Mouse (Mus musculus) right cerebral cortex, postnatal 10 days (tissue): ENCODE data around the gene BC030499.
"Not testable (repeated sequence)": the region's sequence is repeated elsewhere in the genome, so short reads cannot be mapped to it uniquely, and the experiment has no call there.

ENCODE experiments used
- DNase-seq, 2 experiments: peaks; one replicate each; pipeline ENCODE4 v3.0.0; 2021; ENCODE audit warnings: low spot score in 2 of 2

Gene BC030499

DNA sequence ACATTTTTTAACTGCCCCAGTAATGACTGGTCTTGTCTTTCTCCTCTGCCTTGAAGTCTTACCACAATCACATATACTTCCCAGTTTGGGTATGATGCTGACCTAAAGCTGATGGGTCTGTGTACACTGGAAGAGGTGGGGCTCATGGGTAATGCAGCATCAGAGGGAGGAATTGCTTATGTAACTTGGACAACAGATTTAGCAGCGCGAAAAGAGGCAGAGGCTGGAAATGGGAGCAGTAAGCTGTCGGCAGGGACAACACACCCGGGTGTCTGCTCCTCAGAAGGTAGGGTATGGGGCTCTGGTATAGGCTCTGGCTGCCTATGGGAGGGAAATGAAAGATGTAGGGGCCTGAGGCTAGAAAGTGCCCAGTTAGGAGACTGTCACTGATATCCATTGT is at the start of gene BC030499:
BC030499 (plus strand) TSS at position 188 of the 400 bp plus-strand sequence.
- DNase-seq, result no peak

DNA sequence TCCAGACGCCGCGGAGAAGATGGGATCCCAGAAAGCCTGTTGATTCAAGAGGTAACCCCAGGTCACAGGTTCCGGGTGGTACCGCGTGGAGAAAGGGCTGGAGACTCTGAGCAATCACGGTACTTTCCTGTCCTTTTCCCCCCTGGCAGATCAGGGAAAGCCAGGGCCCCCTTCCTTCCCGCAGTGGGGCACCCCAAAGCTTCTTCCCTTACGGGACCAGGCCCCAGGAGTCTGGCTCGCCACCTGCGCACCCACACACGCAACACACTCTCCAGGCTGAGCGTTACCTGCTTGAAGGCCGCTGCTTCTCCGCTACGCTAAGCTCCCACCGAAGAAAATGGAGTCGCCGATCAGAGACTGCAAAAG is 45.4 kb upstream of the BC030499 start:
- peak in 1 of 2 experiments; percentile 35 for DNase-seq

DNA sequence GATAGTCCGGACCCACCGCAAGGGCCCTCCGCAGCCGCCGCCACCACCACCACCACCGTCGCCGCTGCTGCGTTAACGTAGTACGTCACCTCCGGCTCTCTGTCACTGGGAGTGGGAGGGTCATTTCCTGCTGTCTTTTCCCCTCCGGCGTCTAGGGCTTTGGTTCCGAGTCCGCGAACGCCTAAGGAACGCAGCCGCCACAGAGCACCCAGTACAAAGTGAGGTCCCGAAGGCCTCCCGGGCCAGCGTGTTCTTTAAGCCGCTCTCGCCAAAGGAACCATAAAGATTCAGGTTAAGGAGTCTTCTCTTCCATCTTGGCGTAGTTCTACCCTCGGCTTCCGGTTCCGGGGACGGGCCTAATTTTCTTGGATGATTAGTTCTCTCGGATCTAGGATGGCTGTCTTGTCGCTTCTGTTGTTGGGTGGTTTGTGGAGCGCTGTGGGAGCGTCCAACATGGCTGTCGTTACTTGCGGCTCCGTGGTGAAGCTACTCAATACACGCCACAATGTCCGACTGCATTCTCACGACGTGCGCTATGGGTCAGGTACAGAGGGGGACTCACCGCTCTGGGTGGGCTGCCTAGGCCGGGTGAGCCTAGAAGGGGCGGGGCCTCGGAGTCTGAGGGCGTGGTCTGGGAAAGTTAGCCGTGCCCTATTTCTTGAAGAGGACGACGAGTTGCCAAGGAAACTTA is 44.9 kb upstream of the BC030499 start, which contains the start of the genes Sdf2 and Supt6:
Sdf2 (plus strand) TSS at position 120 of the 691 bp plus-strand sequence.
Supt6 (minus strand) TSS at position 361 of the 691 bp plus-strand sequence.
- DNase-seq, result peak; percentile 88 to 91

DNA sequence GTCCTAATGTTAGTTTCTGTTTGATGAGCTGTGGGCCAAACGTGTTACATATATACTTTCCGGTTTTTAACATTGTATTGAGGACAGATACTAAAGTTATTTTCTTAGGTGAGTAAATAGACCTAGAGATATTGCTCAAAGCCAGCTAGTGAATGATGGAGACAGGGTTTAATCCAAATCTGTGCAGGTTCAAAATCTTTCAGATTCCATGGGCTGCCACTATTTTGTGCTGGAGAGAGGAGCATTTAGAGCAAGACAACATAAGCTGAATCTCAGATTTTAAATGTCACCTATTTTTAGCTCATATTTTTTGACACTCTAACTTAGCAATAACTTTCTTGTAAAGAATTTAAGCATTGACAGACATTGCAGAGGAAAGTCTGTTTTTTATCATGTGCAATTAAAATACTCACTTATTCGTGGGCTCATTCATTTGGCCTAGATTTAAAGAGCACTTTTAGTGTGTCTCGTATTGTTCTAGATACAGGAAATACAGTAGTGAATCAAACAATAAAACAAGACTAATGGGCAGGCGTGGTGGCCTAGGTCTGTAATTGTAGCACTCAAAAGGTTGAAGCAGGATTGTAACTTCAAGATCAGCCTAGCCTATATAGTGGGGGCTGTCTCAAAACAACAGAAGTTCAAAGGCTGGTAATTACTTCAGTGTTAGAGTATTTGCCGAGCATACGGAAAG is 44.2 kb upstream of the BC030499 start:
- DNase-seq, result no peak

DNA sequence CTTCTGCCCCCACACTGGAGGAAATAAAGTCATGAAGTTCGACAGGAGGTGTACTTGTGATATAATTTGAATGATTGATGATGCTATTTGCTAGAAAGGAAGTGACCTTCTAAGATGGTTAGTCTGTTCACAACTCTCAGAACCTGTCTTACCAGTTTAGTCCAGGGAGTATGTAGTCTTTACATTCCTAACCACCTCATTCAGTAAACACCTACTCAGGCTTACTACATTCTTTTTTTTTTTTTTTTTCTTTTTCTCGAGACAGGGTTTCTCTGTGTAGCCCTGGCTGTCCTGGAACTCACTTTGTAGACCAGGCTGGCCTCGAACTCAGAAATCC is 43.7 kb upstream of the BC030499 start:
- DNase-seq, result no peak

DNA sequence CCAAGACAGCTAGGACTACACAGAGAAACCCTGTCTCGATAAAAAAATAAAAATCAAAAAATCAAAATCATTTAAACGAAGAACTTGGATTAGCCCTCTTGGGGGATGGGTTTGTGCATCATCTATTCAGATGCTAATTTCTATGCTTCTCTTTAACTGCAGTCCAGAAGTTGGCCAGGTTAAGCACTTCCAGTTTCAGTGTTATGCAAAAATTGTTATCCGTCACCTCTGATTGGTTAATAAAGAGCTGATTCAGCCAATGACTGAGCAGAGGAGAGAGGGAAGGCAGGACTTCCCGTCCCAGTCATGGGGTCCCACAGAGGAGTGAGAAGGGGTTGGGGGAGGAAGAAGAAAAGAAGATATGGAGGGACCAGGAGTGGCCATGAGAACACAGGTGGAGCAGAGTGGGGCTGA is 42.9 kb upstream of the BC030499 start:
- DNase-seq, result no peak

DNA sequence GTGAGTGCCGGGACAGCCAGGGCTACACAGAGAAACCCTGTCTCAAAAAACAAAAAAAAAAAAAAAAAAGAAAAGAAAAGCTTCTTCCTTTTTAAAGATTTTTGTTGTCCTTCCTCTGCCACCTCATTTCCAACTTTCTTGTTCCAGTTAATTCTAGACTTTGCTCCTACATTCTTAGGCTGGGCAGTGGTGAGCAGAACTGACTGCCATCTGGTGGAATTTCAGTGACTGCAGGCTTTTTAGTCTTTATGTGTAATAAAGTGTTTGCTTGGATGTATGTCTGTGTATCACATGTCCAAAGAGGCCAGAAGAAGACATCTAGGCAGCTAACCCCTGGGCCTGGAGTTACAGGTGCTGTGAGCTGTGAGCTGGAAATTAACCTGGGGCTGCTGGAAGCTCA is 34.0 kb upstream of the BC030499 start:
- DNase-seq, result no peak

DNA sequence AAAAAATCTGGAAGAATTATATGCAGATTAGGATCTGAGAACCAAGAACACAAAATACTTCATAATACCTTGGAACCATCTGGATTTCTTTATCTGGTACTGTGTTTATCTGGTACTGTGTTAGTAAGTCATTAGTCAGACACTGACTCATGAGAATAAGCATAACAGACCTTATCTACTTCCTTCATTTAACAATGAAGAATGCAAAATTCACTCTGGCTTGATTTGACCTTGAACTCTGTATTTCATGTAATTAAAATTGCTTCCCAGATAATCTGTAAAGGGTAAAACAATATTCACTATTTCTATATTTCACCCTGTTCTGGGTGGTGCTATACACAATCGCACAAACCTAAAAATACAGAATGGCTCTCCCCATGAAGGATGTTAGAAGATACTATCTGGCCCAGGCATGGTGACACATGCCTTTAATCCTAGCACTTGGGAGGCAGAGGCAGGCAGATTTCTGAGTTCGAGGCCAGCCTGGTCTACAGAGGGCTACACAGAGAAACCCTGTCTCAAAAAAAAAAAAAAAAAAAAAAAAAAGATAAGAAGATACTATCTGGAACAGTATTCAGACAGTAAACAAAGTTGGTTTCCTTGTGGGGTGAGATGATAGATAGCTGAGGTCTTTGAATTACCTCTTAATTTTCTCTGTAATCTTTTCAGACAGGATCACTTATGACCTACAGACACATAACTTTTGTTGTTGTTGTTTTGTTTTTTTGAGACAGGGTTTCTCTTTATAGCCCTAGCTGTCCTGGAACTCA is 30.0 kb upstream of the BC030499 start:
- DNase-seq, result no peak

DNA sequence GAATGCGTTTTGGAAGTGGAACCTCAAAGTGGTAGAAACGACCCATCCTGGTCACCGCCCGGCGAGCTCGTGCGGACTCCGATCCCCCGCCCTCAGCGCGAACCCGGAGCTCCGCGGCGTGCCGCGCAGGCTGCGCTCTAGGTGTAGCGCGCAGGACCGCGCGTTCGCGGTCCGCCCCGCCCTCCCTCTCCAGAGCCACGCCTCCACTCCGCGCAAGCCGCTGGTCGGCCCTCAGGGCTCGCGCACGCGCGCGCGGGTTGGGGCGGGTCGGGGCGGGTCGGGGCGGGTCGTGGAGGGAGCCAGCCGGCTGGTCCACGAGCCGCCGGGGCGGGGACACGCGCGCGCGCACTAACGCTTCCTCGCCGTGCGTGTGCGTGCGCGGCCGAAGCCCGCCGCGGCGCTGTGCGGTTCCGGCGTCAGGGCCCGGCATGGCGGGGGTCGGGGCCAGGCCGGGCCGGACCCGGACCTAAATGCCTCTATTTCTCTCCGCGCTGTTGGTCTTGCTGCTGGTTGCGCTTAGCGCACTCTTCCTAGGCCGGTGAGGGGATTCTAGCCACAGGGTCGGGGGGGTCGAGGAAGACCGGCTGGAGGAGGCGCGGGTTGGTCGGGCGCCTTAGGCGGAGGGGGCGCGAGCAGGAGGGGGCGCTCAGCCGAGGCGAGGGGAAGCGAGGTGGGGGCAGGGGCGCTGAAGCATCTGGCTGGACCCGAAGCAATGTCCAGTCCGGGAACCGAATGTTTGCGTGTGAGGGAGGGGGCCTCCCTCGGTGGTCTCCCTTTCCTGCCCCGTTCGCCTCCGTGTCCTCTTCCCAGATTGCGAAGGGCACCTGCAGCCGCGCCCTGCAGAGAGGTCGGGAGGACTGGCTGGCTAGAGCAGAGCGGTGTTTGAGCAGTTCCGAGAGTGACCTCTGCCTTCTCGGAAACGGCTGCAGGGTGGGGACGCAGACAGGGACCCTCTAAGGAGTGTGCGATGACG is 29.0 kb upstream of the BC030499 start, which contains the start of gene 2610507B11Rik:
2610507B11Rik (plus strand) TSS at position 373 of the 973 bp plus-strand sequence.
- DNase-seq, result peak; percentile 94 to 95

DNA sequence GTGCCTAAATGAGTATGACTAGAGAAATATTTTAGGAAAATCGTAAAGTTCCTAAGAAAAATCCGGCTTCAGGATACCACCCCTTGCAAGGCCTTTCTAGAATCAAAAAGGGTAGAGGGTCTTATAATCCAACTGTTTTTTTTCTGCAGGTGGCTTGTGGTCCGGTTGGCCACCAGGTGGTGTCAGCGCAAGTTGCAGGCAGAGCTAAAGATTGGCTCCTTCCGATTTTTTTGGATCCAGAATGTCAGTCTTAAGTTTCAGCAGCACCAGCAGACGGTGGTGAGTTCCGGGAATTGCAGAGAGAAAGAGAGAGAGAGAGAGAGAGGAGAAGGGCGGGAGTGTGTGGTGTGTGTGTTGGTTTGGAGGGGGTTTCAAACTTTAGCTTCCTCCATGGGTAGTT is 28.1 kb upstream of the BC030499 start:
- peak; percentile 69 to 70 for DNase-seq

DNA sequence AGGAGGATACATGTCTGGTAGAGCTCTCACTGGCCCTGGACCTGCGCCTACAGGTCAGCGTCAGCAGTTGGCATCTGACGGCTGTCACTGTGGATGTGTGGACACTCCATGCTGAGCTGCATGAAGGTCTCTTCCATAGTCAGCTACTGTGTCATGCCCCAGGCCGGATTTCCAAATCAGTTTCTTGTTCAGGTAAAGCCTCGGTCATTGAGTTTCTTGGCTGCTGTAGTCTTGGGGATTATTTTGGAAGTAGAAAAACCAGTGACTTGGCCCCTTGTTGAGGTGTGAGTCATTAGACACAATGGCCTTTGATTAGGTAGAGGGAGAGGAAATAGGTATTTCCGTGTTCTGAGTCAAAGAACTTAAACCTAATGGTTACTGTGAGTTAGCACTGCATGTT is 25.1 kb upstream of the BC030499 start:
- no peak for DNase-seq

DNA sequence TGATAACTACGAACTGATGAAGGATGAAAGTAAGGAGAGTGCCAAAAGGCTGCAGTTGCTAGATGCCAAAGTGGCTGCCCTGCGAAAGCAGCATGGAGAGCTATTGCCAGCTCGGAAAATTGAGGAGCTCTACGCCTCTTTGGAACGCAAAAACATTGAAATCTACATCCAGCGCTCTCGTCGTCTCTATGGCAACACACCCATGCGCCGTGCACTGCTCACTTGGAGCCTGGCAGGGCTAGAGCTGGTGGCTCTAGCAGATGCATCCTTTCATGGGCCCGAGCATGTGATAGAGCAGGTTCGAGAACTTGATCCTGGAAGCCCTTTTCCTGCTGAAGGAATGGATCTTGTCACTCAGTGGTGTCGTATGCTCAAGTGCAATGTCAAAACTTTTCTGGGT is 18.7 kb upstream of the BC030499 start:
- peak; percentile 69 for DNase-seq

DNA sequence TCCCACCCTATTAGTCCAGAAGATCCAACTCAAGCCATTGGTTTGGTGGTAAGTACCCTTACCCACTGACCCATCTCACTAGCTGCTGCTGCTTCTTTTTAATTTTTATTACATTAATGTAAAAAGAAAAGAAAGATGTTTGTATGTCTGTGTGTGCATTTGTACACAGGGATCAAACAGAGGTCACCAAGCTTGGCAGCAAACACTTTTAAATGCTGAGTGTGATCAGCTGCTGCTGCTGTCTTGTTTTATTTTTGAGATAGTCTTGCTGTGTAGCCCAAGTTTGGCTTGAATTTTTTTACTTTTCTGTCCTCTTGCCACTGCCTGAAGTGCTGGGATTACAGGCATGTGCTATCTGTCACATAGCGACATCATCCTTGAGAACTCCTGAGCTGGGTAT is 15.0 kb upstream of the BC030499 start:
- no peak for DNase-seq

DNA sequence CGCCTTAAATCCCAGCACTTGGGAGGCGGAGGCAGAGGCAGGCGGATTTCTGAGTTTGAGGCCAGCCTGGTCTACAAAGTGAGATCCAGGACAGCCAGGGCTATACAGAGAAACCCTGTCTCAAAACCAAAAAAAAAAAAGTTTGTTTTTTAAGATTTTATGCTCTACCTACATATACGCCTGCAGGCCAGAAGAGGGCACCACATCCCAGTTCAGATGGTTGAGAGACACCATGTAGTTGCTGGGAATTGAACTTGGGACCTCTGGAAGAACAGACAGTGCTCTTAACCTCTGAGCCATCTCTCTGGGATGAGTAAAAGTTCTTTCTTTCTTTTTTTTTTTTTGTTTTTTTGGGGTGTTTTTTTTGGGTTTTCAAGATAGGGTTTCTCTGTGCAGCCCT is 14.5 kb upstream of the BC030499 start:
- DNase-seq, result not testable (repeated sequence)

DNA sequence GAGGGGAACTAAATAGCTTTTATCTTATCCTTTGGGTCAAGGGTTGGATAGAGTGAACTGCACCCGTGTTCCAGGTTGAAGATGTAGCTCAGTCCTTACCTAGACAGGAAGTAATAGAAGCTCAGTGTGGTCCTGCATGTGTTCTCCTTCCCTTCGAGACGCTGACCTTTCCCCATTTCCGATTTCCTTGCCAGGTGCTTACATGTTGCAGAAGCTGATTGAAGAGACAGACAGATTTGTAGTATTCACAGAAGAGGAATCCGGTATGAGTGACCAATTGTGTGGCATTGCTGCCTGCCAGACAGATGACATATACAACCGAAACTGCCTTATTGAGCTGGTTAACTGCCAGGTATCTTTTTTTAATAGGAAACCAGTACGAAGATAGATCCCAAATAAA is 11.8 kb upstream of the BC030499 start:
- no peak for DNase-seq

DNA sequence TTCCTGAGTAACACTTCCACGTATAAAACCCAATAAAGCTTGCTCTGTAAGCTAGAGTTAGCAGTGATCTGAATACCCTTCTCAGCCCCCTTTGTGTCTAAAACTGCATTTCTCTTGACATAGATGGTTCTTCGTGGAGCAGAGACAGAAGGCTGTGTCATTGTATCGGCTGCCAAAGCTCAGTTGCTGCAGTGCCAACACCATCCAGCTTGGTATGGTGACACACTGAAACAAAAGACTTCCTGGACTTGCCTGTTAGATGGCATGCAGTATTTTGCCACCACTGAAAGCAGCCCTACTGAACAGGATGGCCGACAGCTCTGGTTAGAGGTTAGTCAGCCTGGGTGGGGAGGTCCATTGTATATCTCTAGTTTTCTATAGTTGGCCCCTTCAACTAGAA is 11.1 kb upstream of the BC030499 start:
- no peak for DNase-seq

DNA sequence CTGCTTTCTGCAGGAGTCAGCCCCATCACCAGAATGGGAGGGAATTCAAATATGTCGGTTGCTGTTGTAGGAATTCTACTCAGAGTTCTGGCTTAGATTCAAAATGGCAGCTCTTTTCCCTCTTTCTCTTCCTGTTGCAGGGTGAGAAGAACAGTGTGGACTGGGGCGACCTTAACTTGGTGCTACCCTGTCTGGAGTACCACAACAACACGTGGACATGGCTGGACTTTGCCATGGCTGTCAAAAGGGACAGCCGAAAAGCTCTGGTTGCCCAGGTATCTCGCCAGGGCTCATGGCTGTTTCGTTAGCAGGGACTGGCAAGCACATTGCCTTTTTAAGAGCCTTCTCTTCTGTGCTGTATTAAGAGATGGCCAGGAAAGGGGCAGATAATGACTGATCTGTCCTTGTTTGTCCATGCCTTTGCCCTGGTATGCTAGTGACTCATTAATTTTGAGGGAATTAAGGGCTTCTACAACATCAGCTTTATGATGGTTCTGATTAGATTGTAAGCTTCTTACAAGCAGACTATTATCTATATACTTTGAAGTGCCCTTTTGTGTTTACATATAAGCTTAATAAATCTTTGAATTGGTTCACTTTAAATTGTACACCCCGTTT is 1.4 kb upstream of the BC030499 start:
- no peak for DNase-seq

DNA sequence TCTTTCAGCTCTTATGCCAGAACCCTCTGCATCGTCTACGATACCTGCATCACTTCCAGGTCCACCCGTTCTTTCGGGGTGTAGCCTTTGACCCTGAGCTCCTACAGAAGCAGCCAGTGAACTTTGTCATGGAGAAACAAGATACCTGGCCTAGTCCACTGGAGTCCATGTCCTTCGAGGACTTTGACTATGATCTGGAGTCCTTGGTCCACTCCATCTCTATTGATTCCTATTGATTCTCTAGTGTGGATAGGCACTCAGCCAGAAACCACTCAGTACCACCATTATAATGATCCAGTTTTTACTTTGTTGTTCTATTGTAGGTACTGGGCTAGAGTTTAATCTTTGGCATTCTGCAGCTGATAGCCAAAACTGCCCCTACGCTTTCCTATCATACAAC is 3.9 kb downstream of the BC030499 start:
- no peak for DNase-seq

DNA sequence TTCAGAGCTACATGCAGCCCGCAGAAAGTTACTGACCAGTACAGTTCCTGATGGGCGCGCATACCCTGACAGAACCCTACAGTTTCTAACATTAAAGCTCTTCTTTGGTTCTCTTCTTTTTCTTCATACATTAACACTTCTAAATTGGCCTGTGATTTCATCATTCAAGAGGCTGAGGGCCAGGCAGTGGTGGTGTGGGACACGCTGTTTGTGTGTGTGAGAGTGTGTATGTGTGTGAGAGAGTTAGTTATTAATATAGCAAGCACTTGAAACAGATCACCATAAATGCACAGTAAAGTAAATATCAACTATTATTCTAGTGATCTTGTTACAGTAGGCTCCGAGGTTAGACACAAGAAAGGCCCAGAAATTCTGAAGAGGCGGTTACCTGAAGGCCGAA is 10.3 kb downstream of the BC030499 start:
- no peak for DNase-seq

DNA sequence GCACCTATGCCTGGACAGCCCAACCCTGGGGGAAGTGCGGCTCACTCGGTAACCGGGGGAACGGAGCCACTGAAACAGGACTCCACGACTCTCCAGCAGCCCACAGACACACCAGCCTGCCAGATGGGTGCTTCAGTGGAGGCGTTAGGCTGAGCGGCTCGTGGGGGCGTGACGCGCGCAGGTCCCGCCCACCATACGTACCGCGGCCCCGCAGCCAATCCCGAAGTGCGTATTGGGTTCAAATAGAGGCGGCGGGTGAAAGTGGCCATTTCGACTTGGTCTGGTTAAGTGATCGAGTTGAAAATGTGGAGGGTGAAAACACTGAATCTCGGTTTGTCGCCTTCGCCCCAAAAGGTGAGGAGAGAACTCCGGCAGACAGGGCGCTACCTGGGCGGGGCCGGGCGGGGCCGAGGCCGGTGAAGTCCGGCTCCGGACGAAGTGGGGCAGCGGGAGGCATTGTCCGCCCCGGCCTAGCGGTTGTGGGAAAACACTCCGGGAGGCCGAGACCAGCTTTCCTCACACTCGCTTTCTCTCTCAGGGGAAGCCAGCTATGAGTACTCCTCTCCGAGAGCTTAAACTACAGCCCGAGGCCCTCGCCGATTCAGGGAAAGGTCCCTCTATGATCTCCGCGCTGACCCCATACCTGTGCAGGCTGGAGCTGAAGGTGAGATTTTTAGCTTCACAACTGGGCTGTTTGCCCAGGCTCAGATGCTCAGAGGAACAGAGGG is 10.9 kb downstream of the BC030499 start, which contains the start of gene Spag5:
Spag5 (plus strand) TSS at position 173 of the 728 bp plus-strand sequence.
- DNase-seq, result peak; percentile 94 to 95
